Mouse (Mus musculus) spleen, postnatal 14 days (tissue): ENCODE results near the gene Psmb2.

ENCODE experiments used
- DNase-seq, 2 experiments: peaks; one replicate each; pipeline ENCODE4 v3.0.0; 2021 to 2022; ENCODE audit warnings: low spot score in 2 of 2

Psmb2 gene

GRCm38 (mm10) chr4:126753268-126754230, 76.1 kb downstream of the Psmb2 start, which contains the start of the genes Ncdn and AU040320:
TSS of gene Ncdn (minus strand) at chr4:126753438.
TSS of gene AU040320 (plus strand) at chr4:126753544.
- DNase-seq: peak; percentile 91 to 93

DNA sequence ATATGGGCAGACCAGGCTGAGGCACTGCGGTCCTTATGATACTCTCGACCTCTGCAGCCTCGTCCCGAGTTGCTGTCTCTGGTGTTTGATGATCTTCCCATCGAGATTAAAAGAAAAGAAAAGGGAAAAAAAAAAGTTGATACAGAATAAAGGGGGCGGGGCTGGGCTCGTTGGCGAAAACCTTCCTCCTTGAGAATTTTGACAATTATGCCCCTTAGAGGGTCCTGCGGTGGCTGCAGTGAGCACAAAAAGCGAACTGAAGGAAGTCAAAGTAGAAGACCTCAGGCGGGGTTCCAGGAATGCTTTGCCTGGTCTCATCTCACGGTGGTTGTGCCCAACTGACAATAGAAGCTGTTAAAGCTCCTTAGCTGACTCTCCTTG, 76.8 kb downstream of the Psmb2 start:
- no peak for DNase-seq

DNA sequence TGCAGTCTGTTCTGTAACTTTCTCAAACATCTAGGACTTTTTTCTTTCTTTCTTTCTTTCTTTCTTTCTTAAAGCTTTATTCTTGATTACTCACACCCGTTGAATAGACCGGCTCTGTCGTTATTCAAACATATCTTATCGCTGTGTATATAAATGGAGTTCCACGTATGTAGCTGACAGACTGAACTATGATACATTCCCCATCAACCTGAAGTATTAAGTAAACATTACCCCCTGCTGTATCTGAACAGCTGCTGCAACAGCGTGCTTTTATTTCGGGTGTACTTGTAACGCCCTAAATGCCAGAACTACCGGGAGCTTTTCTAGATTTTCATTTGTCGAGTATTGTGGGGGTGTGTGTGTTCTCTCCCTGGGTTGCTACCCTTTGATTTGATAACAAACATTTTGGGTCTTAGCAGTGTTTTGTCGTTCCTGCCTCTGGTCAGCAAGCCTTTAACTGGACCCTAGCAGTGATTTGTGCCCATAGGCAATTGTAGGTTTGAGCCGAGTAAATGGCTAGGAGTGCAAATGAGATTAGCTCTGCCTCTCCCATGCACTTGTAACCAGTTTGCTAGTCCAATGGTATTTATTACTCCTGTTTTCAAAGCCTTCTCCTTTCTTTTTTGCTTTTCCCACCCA, 77.4 kb downstream of the Psmb2 start:
- no peak for DNase-seq

DNA sequence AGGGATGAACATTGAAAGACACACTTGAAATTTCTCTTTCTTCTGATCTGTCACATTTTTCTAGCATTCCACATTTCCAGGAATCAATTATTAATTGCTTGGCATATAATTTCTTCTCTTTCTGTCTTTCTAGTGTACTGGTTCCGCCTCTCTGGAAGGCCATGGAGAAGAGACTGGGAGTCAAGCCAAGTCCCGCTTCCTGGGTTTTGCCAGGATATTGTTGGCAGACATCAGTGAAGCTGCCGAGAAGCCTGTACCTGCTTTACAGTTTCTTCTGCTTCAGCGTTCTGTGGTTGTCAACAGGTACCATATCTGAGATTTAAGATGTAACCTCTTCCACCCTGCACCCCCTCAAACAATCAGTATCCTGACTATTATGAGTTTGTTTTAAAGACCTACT, 79.3 kb downstream of the Psmb2 start:
- no peak for DNase-seq

DNA sequence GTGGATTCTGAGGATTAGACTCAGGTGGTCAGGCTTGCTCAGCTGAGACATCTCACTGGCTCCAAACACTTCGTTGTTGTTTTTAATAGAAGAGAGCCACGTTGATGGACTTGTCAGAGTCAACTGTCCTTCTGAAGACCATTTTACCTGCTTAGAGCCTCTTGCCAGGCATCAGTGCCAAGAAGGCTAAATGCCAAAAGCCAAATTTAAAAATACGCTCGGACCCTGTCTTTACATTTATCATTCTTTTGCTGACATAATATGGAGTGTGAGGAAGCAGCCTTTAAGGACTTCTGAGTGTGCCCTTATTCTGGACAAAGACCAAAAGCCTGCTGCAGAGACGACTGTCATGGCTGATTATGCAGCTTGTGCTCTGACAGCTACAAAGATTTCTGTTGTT, 80.9 kb downstream of the Psmb2 start:
- DNase-seq: no peak
